Mouse (Mus musculus): ENCODE results near the gene Stk38.

DNA sequence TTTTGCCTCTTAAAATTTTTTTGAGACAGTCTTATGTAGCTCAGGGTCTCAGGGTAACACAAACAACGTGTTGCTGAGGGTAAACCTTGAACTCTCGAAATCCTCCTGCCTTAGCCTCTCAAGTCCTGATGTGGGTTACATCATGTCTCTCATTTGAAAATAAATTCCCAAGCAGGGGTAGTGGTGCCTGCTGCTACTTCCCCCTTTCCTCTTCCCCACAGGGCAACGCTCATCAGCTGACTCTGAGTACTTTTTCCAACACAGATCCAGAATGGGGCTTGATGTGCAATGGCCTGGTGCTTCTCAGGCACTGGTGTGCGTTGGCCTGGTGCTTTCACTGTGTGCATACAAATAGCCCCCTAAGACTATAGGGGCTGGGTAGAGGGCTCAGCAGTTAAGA, 1.4 kb upstream of the Stk38 start:
- TF ChIP-seq POLR2A (IDR thresholded peaks at IDR 0.05; ENCODE audit: borderline replicate concordance, insufficient read depth, low read length) (no peak), CTCF (IDR thresholded peaks at IDR 0.05; ENCODE audit: borderline replicate concordance, insufficient read depth, low read depth, low read length) (no peak)
